Mouse (Mus musculus) brain, embryonic 14.5 days (tissue): ENCODE measurements around the gene Rrp12.

Experiments used
- CTCF ChIP-seq: fragments of 200-500 bp; IDR thresholded peaks from 2 replicates; pipeline ENCODE4 v1.5.1; 2012; ENCODE audit warnings: inconsistent platforms, mild to moderate bottlenecking, moderate library complexity, borderline replicate concordance; ENCODE audit not compliant: insufficient read depth, insufficient read length; ENCODE audit errors: extremely low read depth
- POLR2A ChIP-seq: fragments of 200-500 bp; IDR thresholded peaks from 2 replicates; pipeline ENCODE4 v1.6.1; 2012; ENCODE audit warnings: mild to moderate bottlenecking, inconsistent platforms, borderline replicate concordance; ENCODE audit not compliant: poor library complexity, insufficient read depth, insufficient read length, severe bottlenecking; ENCODE audit errors: extremely low read depth

DNA sequence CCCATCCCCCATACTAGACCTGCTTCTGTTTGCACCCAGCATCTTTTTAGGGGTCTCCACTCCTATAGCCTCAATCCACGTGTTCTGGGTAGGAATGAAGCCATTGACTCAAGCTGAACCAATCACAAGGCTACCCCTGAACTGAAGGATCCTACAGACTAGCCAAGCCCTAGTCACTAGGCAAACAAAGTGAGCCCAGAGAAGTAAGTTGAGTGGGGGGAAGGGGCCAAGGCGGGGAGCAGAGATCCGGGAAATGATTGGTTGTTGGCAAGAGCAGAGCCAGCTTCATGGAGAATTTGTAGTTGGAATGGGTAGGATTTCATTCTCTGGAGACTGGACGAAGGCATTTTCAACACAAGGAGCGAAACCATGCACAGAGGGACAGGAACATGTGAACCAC lies 79.1 kb downstream of the Rrp12 start:
- TF ChIP-seq POLR2A, result no peak
- no peak for TF ChIP-seq CTCF
